Mouse (Mus musculus): ENCODE results near the gene a.

GRCm38 (mm10) chr2:154813426-154813825 lies 22.2 kb downstream of the a start:
- TF ChIP-seq POLR2A (IDR thresholded peaks at IDR 0.05; ENCODE audit: insufficient read depth, low read depth, low read length) = no peak
- no peak for TF ChIP-seq CTCF (IDR thresholded peaks at IDR 0.05; ENCODE audit: insufficient read depth, low read depth, low read length)
